Mouse (Mus musculus): ENCODE measurements around the gene Loxl4. TPM values are rescaled to one million over a fixed set of nuclear protein-coding genes. Genes with fewer than 3 reads are reported as not detected.

Loxl4 gene
- polyA plus RNA-seq (2012; rRNA removed): 1.1 and 1.7 TPM in 2 replicates

DNA sequence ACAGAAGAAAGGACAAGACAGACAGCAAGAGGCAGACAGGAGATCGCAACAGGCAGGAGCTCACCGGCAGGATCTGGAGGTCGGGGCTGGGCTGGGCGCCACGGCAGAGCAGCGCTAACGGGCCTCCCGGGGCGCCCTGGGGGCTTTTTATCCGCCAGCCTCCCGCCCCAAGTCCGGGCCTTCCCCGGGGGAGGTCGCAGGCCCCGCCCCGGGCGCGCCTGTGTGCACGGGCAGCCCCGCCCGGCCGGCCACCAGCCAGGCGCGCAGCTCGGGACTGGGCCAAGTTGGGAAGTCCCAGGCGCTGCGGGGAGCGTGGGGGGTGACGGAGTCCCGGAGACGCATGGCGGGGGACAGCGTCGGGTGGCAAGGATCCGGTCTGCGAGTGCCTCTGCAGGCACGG lies at the start of gene Loxl4:
Gene Loxl4, minus strand, starts transcription at position 160 of the 400 bp plus-strand sequence.
- no peaks in the 10 kb centered on the region for H3K4me1 ChIP-seq (ENCODE audit: control insufficient read depth, insufficient read depth, insufficient read length, low read length)
- H3K36me3 ChIP-seq (ENCODE audit: control insufficient read depth, insufficient read depth, low read length): no peaks in the 10 kb centered on the region
- no peak within 1 kb of the TSS for H3K27ac ChIP-seq (ENCODE audit: insufficient read depth, low read depth, low read length)
- no peak for TF ChIP-seq POLR2A (IDR thresholded peaks at IDR 0.05; ENCODE audit: low read depth, low read length)
- no peak for TF ChIP-seq CTCF (IDR thresholded peaks at IDR 0.05; ENCODE audit: extremely low read depth, insufficient read length, insufficient replicate concordance, low read depth, low read length)
- no peaks in the 10 kb centered on the region for H3K27me3 ChIP-seq (ENCODE audit: control insufficient read depth, insufficient read depth, low read length)
- H3K4me3 ChIP-seq (ENCODE audit: low read depth, low read length): peak within 1 kb of the TSS; percentile 58
- under 1% methylated on average over 37 of the region's 37 CpGs for WGBS

DNA sequence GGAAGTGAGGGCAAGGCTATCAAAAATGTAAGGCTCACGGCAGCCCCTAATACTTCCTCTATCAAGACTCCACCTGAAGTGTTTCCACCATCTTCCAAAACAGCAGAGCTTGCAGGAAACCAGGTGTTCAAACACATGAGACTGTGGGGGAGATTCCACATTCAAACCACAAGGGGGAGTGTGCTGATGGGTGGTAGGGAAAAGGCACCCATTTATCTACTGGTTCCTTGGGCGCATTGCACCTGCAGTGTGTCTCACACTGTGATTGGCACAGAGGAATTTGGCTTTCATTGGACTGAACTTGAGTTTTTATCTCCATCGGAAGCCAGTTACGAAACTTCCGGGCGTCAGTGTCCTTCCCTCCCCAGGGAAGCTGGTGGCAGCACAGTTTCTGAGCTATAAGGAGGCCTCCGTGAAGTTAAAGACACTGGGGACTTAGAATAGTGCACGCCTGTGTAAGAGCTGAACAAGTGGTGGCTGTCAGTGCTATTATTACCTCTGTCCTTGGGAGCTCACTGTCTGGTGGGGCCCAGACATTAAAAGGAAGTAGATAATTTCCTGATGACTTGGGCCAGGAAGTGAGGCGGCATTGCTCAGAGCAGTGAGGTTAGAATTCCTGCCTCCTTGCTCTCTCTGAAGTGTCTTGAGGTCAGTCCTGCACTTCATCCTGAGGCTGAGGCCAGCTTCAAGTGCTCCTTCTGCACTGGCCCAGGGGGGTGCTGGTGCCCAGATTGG lies 49.0 kb upstream of the Loxl4 start:
- no peak overlapping the region for H3K4me3 ChIP-seq (ENCODE audit: low read depth, low read length)
- TF ChIP-seq CTCF (IDR thresholded peaks at IDR 0.05; ENCODE audit: extremely low read depth, insufficient read length, insufficient replicate concordance, low read depth, low read length) (peak; percentile 44; the same call in 1 of the 2 replicates), POLR2A (IDR thresholded peaks at IDR 0.05; ENCODE audit: low read depth, low read length) (no peak)
- 44% methylated on average over 9 of the region's 9 CpGs for WGBS
- H3K4me1 ChIP-seq (ENCODE audit: control insufficient read depth, insufficient read depth, insufficient read length, low read length): no peaks in the 10 kb centered on the region
- H3K27ac ChIP-seq (ENCODE audit: insufficient read depth, low read depth, low read length): no peak overlapping the region
- no peaks in the 10 kb centered on the region for H3K36me3 ChIP-seq (ENCODE audit: control insufficient read depth, insufficient read depth, low read length)
- no peaks in the 10 kb centered on the region for H3K27me3 ChIP-seq (ENCODE audit: control insufficient read depth, insufficient read depth, low read length)

GRCm38 (mm10) chr19:42660244-42660565 lies 47.6 kb upstream of the Loxl4 start:
- no peak for TF ChIP-seq CTCF (IDR thresholded peaks at IDR 0.05; ENCODE audit: extremely low read depth, insufficient read length, insufficient replicate concordance, low read depth, low read length)
- no peak for TF ChIP-seq POLR2A (IDR thresholded peaks at IDR 0.05; ENCODE audit: low read depth, low read length)
- Histone ChIP-seq H3K36me3 (ENCODE audit: control insufficient read depth, insufficient read depth, low read length) (no peaks in the 10 kb centered on the region), H3K27ac (ENCODE audit: insufficient read depth, low read depth, low read length) (peak overlapping the region; percentile 35; the same call in 1 of the 2 replicates), H3K27me3 (ENCODE audit: control insufficient read depth, insufficient read depth, low read length) (no peaks in the 10 kb centered on the region), H3K4me1 (ENCODE audit: control insufficient read depth, insufficient read depth, insufficient read length, low read length) (no peaks in the 10 kb centered on the region), H3K4me3 (ENCODE audit: low read depth, low read length) (no peak overlapping the region)
- WGBS: 75% methylated on average over 2 of the region's 2 CpGs

DNA sequence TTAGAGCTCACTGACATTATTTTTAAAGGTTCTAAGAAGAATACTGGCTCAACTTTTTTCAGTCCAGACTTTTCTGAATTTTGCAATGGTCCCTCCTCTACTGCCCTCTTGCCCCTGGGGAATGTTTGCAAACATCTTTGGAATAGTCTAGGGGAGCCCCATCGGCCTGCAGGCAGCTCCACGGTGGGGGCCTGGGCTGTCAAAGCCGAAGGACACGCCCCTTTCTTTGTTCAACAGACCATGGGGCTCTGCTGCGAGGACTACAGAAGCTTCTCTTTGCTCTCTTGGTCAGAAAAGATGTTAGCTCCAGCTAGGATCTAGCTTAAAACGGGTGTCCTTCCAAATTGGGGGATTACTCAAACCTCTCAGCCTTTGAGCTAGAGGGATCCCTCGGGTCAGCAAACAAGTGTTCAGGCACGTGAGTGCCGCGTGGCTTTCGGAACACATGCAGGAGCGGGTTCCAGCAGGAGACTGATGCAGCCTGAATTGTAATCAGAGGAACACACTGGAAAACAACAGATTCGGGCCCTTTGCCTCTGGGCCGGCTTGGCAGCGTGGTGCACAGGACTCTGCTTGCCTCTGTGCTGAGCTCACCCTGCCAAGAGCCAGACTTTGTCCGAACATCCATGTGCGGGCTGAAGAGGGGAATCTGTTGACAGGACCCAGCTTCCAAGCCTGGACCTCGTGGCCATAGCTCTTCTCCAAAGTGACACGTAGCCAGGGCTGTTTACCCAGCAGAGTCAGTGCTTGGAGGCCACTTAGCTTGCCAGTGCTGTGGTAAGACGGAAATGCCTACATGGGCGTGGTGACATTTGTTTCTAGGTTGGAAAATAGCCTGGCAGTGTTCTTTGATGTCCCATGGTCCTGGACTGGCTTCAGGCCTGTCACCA lies 47.0 kb upstream of the Loxl4 start:
- Histone ChIP-seq H3K27me3 (ENCODE audit: control insufficient read depth, insufficient read depth, low read length) (no peaks in the 10 kb centered on the region), H3K36me3 (ENCODE audit: control insufficient read depth, insufficient read depth, low read length) (no peaks in the 10 kb centered on the region), H3K27ac (ENCODE audit: insufficient read depth, low read depth, low read length) (peak overlapping the region; percentile 35; the same call in 1 of the 2 replicates), H3K4me3 (ENCODE audit: low read depth, low read length) (no peak overlapping the region), H3K4me1 (ENCODE audit: control insufficient read depth, insufficient read depth, insufficient read length, low read length) (no peaks in the 10 kb centered on the region)
- TF ChIP-seq CTCF (IDR thresholded peaks at IDR 0.05; ENCODE audit: extremely low read depth, insufficient read length, insufficient replicate concordance, low read depth, low read length) (no peak), POLR2A (IDR thresholded peaks at IDR 0.05; ENCODE audit: low read depth, low read length) (no peak)
- 51% methylated on average over 21 of the region's 21 CpGs for WGBS

- Histone ChIP-seq H3K27ac (ENCODE audit: insufficient read depth, low read depth, low read length) (no peak overlapping the region), H3K4me1 (ENCODE audit: control insufficient read depth, insufficient read depth, insufficient read length, low read length) (no peaks in the 10 kb centered on the region), H3K27me3 (ENCODE audit: control insufficient read depth, insufficient read depth, low read length) (no peaks in the 10 kb centered on the region), H3K4me3 (ENCODE audit: low read depth, low read length) (no peak overlapping the region), H3K36me3 (ENCODE audit: control insufficient read depth, insufficient read depth, low read length) (no peaks in the 10 kb centered on the region)
- no peak for TF ChIP-seq POLR2A (IDR thresholded peaks at IDR 0.05; ENCODE audit: low read depth, low read length)
- no peak for TF ChIP-seq CTCF (IDR thresholded peaks at IDR 0.05; ENCODE audit: extremely low read depth, insufficient read length, insufficient replicate concordance, low read depth, low read length)
- 74% methylated on average over 6 of the region's 6 CpGs for WGBS
Measured at GRCm38 (mm10) chr19:42658435-42659135, 46.0 kb upstream of the Loxl4 start.

- H3K27me3 ChIP-seq (ENCODE audit: control insufficient read depth, insufficient read depth, low read length): no peaks in the 10 kb centered on the region; the same call in 1 of the 2 replicates
- H3K27ac ChIP-seq (ENCODE audit: insufficient read depth, low read depth, low read length): no peak overlapping the region
- 51% methylated on average over 4 of the region's 4 CpGs for WGBS
- no peaks in the 10 kb centered on the region for H3K4me1 ChIP-seq (ENCODE audit: control insufficient read depth, insufficient read depth, insufficient read length, low read length)
- no peak overlapping the region for H3K4me3 ChIP-seq (ENCODE audit: low read depth, low read length)
- TF ChIP-seq CTCF (IDR thresholded peaks at IDR 0.05; ENCODE audit: extremely low read depth, insufficient read length, insufficient replicate concordance, low read depth, low read length): no peak
- TF ChIP-seq POLR2A (IDR thresholded peaks at IDR 0.05; ENCODE audit: low read depth, low read length): no peak
- no peaks in the 10 kb centered on the region for H3K36me3 ChIP-seq (ENCODE audit: control insufficient read depth, insufficient read depth, low read length)
Measured at GRCm38 (mm10) chr19:42657769-42658168, 45.2 kb upstream of the Loxl4 start.
